Mouse (Mus musculus) hindbrain, postnatal 0 days (tissue): ENCODE measurements at regions not wholly inside any gene's neighbourhood (a gene's known extent, or its start where the extent isn't known, plus 50 kb on each side); places are given as distances from the start of the nearest gene placed in this dataset.
A peak's percentile ranks its signal among the peaks of the same experiment; 100 is the strongest.

Experiments used
- ATAC-seq: fragments of 200-750 bp; cut with Nextera tagmentation; 2 replicates; pipeline ENCODE4 v1.8.0; 2017; ENCODE audit warnings: mild to moderate bottlenecking, moderate TSS enrichment, moderate library complexity
- DNase-seq: peaks from one replicate; pipeline ENCODE4 v3.0.0-alpha.2; 2015; ENCODE audit warnings: low spot score
- H3K27ac ChIP-seq: fragments of 300-500 bp; sonication (generic); 2 replicates; pipeline ENCODE4 v1.5.1; 2014; ENCODE audit warnings: mild to moderate bottlenecking
- H3K27me3 ChIP-seq: fragments of 300-500 bp; sonication (generic); 2 replicates; pipeline ENCODE4 v1.6.1; 2014; ENCODE audit warnings: low read length, mixed read lengths; ENCODE audit not compliant: insufficient read depth
- H3K36me3 ChIP-seq: fragments of 300-500 bp; sonication (generic); 2 replicates; pipeline ENCODE4 v1.6.1; 2014; ENCODE audit warnings: low read length, mixed read lengths; ENCODE audit not compliant: insufficient read depth
- H3K4me1 ChIP-seq: fragments of 300-500 bp; sonication (generic); 2 replicates; pipeline ENCODE4 v1.6.1; 2014; ENCODE audit warnings: antibody characterized with exemption, low read length, mixed read lengths; ENCODE audit not compliant: insufficient read depth
- H3K4me2 ChIP-seq: fragments of 300-500 bp; sonication (generic); 2 replicates; pipeline ENCODE4 v1.6.1; 2014; ENCODE audit warnings: low read depth, mild to moderate bottlenecking, low read length, moderate library complexity, mixed read lengths
- H3K4me3 ChIP-seq: fragments of 300-500 bp; sonication (generic); 2 replicates; pipeline ENCODE4 v1.5.1; 2014; ENCODE audit warnings: low read length
- H3K9ac ChIP-seq: fragments of 300-500 bp; sonication (generic); replicated peaks from 2 replicates; pipeline ENCODE4 v1.6.1; 2014; ENCODE audit warnings: mild to moderate bottlenecking, low read length, moderate library complexity, mixed read lengths
- H3K9me3 ChIP-seq: fragments of 300-500 bp; sonication (generic); 2 replicates; pipeline ENCODE4 v1.6.1; 2016; ENCODE audit warnings: low read length, mixed read lengths
- CTCF ChIP-seq: IDR thresholded peaks from 2 replicates; pipeline ENCODE4 v1.5.1; 2016; ENCODE audit warnings: antibody characterized with exemption, control low read depth, low read depth
- WGBS: fragments of 180-500 bp; shearing (Covaris S2); extraction: QIAGEN DNeasy Blood & Tissue Kit; methylation state at CpG from one replicate; pipeline ENCODE4 v1.1.7; 2014; 5-methylcytosine and 5-hydroxymethylcytosine counted together

DNA sequence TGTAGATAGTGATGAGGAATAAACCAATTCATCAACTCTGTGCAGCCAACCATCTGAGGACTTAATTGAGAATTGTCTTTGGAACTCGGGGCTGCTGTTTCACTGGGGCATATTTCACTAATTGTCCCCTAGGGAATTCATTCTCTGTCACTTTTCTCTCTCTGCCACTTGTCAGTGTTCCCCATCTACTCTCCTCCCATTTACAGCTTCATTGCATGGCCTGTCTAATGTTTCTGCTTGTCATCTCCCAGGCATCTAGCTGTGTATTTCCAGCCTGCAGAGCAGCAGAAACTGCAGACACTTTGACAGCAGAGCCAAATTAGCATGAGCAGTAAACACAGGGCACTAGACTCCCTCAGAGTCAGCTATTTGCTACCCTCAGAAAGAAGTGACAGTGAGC, 1105.2 kb downstream of the Ntrk3 start:
- Histone ChIP-seq H3K4me2 (no peak overlapping the region), H3K4me1 (no peaks in the 10 kb centered on the region), H3K4me3 (no peak overlapping the region), H3K27ac (no peak overlapping the region), H3K9ac (no peak overlapping the region), H3K9me3 (no peaks in the 10 kb centered on the region), H3K36me3 (no peaks in the 10 kb centered on the region), H3K27me3 (no peaks in the 10 kb centered on the region)
- TF ChIP-seq CTCF, result no peak
- DNase-seq (peak; percentile 29), ATAC-seq (peak; percentile 74)
- WGBS, result 8% methylated on average over 1 of the region's 1 CpGs

DNA sequence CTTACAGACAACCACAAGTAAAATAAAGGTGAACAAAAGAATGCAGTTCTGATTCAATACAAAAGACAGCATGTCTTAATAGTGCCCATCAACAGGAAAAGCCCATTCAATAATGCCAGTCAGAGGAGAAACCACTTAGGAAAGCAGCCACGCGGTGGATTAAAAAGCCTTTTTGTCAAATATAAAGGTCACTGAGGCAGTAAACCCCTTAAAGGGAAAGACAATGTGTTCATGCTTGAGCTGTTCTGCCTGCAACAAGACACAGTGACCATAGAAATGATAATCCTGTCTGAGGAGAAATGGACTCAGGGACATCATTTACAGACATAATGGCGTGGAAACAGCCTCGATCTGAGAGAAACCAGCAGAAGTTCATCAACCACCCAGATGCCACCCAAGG, 1114.3 kb downstream of the Ntrk3 start:
- WGBS, result 14% methylated on average over 4 of the region's 4 CpGs
- Histone ChIP-seq H3K9me3 (no peaks in the 10 kb centered on the region), H3K4me2 (no peak overlapping the region), H3K27ac (peak overlapping the region; percentile 41; the same call in 1 of the 2 replicates), H3K4me1 (0 out of 2 replicates have a peak, but pooled peaks cover 7% of the 10 kb centered on the region), H3K4me3 (no peak overlapping the region), H3K9ac (no peak overlapping the region), H3K36me3 (no peaks in the 10 kb centered on the region), H3K27me3 (no peaks in the 10 kb centered on the region)
- ATAC-seq, result no peak
- DNase-seq, result peak; percentile 13
- no peak for TF ChIP-seq CTCF

DNA sequence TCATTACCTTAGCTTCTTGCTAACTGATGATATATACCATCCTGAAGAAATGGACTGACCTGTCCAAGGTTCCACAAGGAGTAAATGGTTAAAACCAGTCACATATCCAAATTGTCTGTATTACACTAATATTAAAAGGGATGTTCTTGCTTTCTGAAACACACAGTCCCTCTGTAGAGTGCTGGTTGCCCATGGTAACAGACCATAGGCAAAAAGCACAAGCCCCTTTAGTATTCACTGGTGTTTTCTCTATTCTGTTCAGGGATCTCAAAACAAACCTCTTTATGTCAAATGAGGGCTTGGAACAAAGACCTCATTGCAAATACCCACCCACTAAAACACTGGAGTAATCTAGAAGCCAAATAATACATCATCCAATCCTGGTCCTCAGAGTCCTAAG, 1114.9 kb downstream of the Ntrk3 start:
- ATAC-seq, result peak; percentile 61; the same call in 1 of the 2 replicates
- H3K27me3 ChIP-seq, result no peaks in the 10 kb centered on the region
- no peak overlapping the region for H3K4me2 ChIP-seq
- no peak overlapping the region for H3K4me3 ChIP-seq
- no peaks in the 10 kb centered on the region for H3K36me3 ChIP-seq
- TF ChIP-seq CTCF, result no peak
- peak overlapping the region; percentile 41; the same call in 1 of the 2 replicates for H3K27ac ChIP-seq
- H3K4me1 ChIP-seq, result 0 out of 2 replicates have a peak, but pooled peaks cover 7% of the 10 kb centered on the region
- H3K9me3 ChIP-seq, result no peaks in the 10 kb centered on the region
- DNase-seq, result peak; percentile 20
- no peak overlapping the region for H3K9ac ChIP-seq

DNA sequence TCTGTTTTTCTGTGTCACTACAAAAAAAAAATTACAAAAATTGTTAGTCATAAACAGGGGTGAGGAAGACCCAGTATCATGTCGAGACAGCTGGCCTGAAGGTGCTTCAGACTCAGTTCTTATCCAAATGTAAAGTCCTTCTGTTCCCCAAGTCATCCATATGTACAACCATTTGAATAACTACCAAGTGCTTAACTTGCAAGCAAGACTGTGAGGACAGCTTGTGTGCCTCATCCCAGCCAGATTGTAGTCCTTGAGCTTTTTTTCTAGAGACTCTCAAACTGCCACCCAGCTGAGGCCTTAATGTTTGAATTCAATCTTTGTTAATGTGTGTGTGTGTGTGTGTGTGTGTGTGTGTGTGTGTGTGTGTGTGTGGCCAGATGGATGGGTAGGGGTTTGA, 1164.9 kb downstream of the Ntrk3 start:
- DNase-seq (no peak), ATAC-seq (no peak)
- 70% methylated on average over 1 of the region's 1 CpGs for WGBS
- H3K27me3 ChIP-seq, result no peaks in the 10 kb centered on the region
- H3K4me2 ChIP-seq, result no peak overlapping the region
- H3K9ac ChIP-seq, result no peak overlapping the region
- TF ChIP-seq CTCF, result no peak
- H3K4me1 ChIP-seq, result no peaks in the 10 kb centered on the region
- no peaks in the 10 kb centered on the region for H3K36me3 ChIP-seq
- H3K4me3 ChIP-seq, result no peak overlapping the region
- no peak overlapping the region for H3K27ac ChIP-seq
- H3K9me3 ChIP-seq, result no peaks in the 10 kb centered on the region

DNA sequence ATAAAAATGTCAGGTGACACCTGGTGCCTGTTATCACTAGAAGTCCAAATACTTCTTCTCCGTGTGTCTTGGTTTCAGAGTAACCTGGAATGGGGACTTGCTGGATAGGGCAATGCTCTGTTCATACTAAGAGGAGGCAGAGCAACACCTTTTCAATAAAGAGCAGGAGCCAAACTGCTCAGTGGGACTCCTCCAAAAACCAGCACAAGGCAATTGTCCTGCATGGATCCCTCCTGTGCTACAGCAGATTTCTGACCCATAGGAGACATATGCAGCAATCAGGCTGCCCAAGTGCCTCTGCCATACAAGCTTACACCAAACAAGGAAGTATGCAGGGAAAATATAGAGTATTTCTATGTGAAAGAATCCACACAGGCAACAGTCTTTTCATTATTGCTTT, 1178.7 kb downstream of the Ntrk3 start:
- H3K36me3 ChIP-seq, result no peaks in the 10 kb centered on the region
- H3K27me3 ChIP-seq, result no peaks in the 10 kb centered on the region
- no peaks in the 10 kb centered on the region for H3K4me1 ChIP-seq
- DNase-seq (no peak), ATAC-seq (no peak)
- no peaks in the 10 kb centered on the region for H3K9me3 ChIP-seq
- H3K4me3 ChIP-seq, result no peak overlapping the region
- H3K4me2 ChIP-seq, result no peak overlapping the region
- no peak overlapping the region for H3K27ac ChIP-seq
- 71% methylated on average over 1 of the region's 1 CpGs for WGBS
- TF ChIP-seq CTCF, result no peak
- no peak overlapping the region for H3K9ac ChIP-seq

DNA sequence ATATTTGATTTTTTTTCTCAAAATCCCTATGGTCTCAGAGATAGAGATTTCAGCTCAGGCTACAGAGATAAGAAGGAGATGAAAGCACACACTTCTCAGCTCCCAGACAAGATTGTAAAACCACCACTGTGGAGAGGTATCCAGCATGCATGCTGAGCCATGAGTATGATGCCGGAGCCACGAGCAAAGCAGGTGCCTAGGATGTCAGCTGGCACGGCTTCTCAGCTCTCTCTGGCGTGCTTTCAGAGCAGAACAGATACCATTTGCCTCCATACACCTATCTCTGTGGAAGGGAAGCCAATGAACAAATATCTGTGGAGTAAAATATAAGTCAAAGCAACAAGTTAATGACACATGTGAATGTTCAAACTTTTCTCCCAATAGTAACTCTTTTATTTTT, 1179.3 kb downstream of the Ntrk3 start:
- ATAC-seq, result no peak
- TF ChIP-seq CTCF, result no peak
- no peak overlapping the region for H3K27ac ChIP-seq
- WGBS, result 64% methylated on average over 4 of the region's 4 CpGs
- H3K4me2 ChIP-seq, result no peak overlapping the region
- DNase-seq, result no peak
- no peaks in the 10 kb centered on the region for H3K9me3 ChIP-seq
- H3K27me3 ChIP-seq, result no peaks in the 10 kb centered on the region
- no peak overlapping the region for H3K9ac ChIP-seq
- H3K4me1 ChIP-seq, result no peaks in the 10 kb centered on the region
- H3K4me3 ChIP-seq, result no peak overlapping the region
- no peaks in the 10 kb centered on the region for H3K36me3 ChIP-seq

DNA sequence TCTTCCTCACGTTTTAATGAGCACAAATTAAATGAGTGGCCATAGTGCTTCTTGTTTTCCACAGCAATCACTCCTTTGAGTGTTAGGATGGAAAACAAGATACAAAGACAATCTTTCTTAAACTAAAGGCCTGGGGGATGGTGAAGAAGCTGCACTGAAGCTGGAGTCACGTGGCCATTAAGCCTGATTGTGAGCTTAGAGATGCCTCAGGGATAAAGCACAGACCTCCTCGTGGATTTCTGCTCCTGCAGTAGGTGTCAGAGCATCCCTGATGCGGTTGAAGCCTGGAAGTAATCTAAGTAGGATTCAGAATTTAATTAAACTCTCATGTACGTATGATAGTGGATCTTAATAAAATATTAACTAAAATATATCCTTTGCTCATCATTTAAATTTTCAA, 1200.9 kb downstream of the Ntrk3 start:
- peak; percentile 46 for DNase-seq
- Histone ChIP-seq H3K36me3 (no peaks in the 10 kb centered on the region), H3K9ac (no peak overlapping the region), H3K4me3 (no peak overlapping the region), H3K27me3 (no peaks in the 10 kb centered on the region), H3K4me1 (no peaks in the 10 kb centered on the region; the same call in 1 of the 2 replicates), H3K27ac (no peak overlapping the region), H3K4me2 (no peak overlapping the region), H3K9me3 (no peaks in the 10 kb centered on the region)
- 37% methylated on average over 5 of the region's 5 CpGs for WGBS
- TF ChIP-seq CTCF, result no peak
- no peak for ATAC-seq
